Comparison of ENCODE assay signal across 8 mouse cellular contexts in genomic region chr7:4502421-4503090, GRCm38 (mm10). TPM values are rescaled to one million over a fixed set of nuclear protein-coding genes. Genes with fewer than 3 reads are reported as not detected.
A peak's percentile ranks its signal among the peaks of the same experiment; 100 is the strongest.
DNase-seq lines count a peak whose midpoint lies in the region; ATAC-seq lines count a peak whose summit lies in the region.

No protein-coding gene starts in this region.

- H3K27ac ChIP-seq in hindbrain, embryonic 13.5 days = peak overlapping the region; percentile 92; the same call in 1 of the 2 replicates
- no peak overlapping the region for H3K27ac ChIP-seq in midbrain, embryonic 14.5 days (replicated peaks; ENCODE audit: low read depth, low read length)

- intact Hi-C loops in left cerebral cortex, postnatal 14 days (cut with DNase I) = no loop called here

- peak overlapping the region; percentile 89 for H3K4me2 ChIP-seq in hindbrain, embryonic 13.5 days
- H3K4me2 ChIP-seq in midbrain, embryonic 14.5 days (ENCODE audit: low read length) = peak overlapping the region; percentile 93

- no peaks in the 10 kb centered on the region for H3K27me3 ChIP-seq in megakaryocyte, embryonic 14.5 days (replicated peaks)
- H3K27me3 ChIP-seq in hindbrain, embryonic 13.5 days = no peaks in the 10 kb centered on the region
- no peaks in the 10 kb centered on the region for H3K27me3 ChIP-seq in midbrain, embryonic 14.5 days (ENCODE audit: control insufficient read depth, insufficient read depth, low read length)

- peaks cover 26% of the 10 kb centered on the region for H3K36me3 ChIP-seq in megakaryocyte, embryonic 14.5 days (replicated peaks; ENCODE audit: low read length)
- H3K36me3 ChIP-seq in hindbrain, embryonic 13.5 days = peaks cover under 1% of the 10 kb centered on the region; the same call in 1 of the 2 replicates
- no peaks in the 10 kb centered on the region for H3K36me3 ChIP-seq in midbrain, embryonic 14.5 days (ENCODE audit: control insufficient read depth, insufficient read depth, low read length)

- H3K4me1 ChIP-seq in megakaryocyte, embryonic 14.5 days = peaks cover 82% of the 10 kb centered on the region
- H3K4me1 ChIP-seq in hindbrain, embryonic 13.5 days (replicated peaks) = peaks cover 37% of the 10 kb centered on the region
- peaks cover 32% of the 10 kb centered on the region for H3K4me1 ChIP-seq in midbrain, embryonic 14.5 days (ENCODE audit: control insufficient read depth, insufficient read depth, low read length)

- no peak for ATAC-seq in megakaryocyte, adult 5-6 weeks (ENCODE audit: poor library complexity, severe bottlenecking)
- peak; percentile 8; the same call in 1 of the 2 replicates for ATAC-seq in hindbrain, embryonic 13.5 days (ENCODE audit: low FRiP score)
- peak; percentile 22; the same call in 1 of the 2 replicates for ATAC-seq in midbrain, embryonic 14.5 days (ENCODE audit: low FRiP score, low TSS enrichment)
- ATAC-seq in megakaryocyte-erythroid progenitor cell, adult 5-6 weeks (replicated peaks; ENCODE audit: low FRiP score, low TSS enrichment, poor library complexity, severe bottlenecking) = no peak

- peak overlapping the region; percentile 100 for H3K4me3 ChIP-seq in megakaryocyte, embryonic 14.5 days (replicated peaks)
- peak overlapping the region; percentile 88 for H3K4me3 ChIP-seq in hindbrain, embryonic 13.5 days
- H3K4me3 ChIP-seq in midbrain, embryonic 14.5 days (replicated peaks; ENCODE audit: low read depth, low read length) = peak overlapping the region; percentile 81

- 14% methylated on average over 14 of the region's 14 CpGs for WGBS in hindbrain, embryonic 13.5 days
- WGBS in midbrain, embryonic 14.5 days = 12% methylated on average over 14 of the region's 14 CpGs

- no peaks in the 10 kb centered on the region for H3K9me3 ChIP-seq in megakaryocyte, embryonic 14.5 days
- no peaks in the 10 kb centered on the region for H3K9me3 ChIP-seq in hindbrain, embryonic 13.5 days
- no peaks in the 10 kb centered on the region for H3K9me3 ChIP-seq in midbrain, embryonic 14.5 days (ENCODE audit: control insufficient read depth, low read length)

- peak overlapping the region; percentile 94 for H3K9ac ChIP-seq in hindbrain, embryonic 13.5 days
- peak overlapping the region; percentile 96; the same call in 1 of the 2 replicates for H3K9ac ChIP-seq in midbrain, embryonic 14.5 days (replicated peaks; ENCODE audit: low read length)

- DNase-seq in T-cell, adult 2 months (ENCODE audit: low spot score) = peak; percentile 25
- DNase-seq in embryo, embryonic 10.5 days (ENCODE audit: low spot score) = peak; percentile 81
- DNase-seq in left cerebral cortex, postnatal 14 days (ENCODE audit: low spot score in 2 of 2) = peak; percentile 70
- DNase-seq in midbrain, embryonic 14.5 days = peak; percentile 68

RNA-seq across cellular contexts. Expression of gene Ppp1r12c, which starts 1.1 kb away (rescaled TPM):
- polyA plus RNA-seq in megakaryocyte, embryonic 14.5 days (2012; ENCODE audit: insufficient read depth, low replicate concordance) = 267 and 1,249 TPM in 2 replicates
- 106 and 134 TPM in 2 replicates for total RNA-seq in megakaryocyte, adult 5-6 weeks (2015)
- total RNA-seq in megakaryocyte, adult 5-6 weeks (2017) = 146 and 169 TPM in 2 replicates
- 39.6 and 49.7 TPM in 2 replicates for polyA plus RNA-seq in hindbrain, embryonic 13.5 days (2015; fragmentation: Nextera tagmentation; extraction: Ambion mirVana)
- total RNA-seq in left cerebral cortex, postnatal 14 days (2021) = 100 to 1,000 TPM; 117 to 128 TPM
- 46.2 and 50.7 TPM in 2 replicates for polyA plus RNA-seq in midbrain, embryonic 14.5 days (2014; fragmentation: Nextera tagmentation; extraction: Ambion mirVana)
- 118 and 125 TPM in 2 replicates for total RNA-seq in megakaryocyte-erythroid progenitor cell, adult 5-6 weeks (2014; fragmentation: Nextera tagmentation)
- total RNA-seq in megakaryocyte-erythroid progenitor cell, adult 5-6 weeks (2017) = 85.0 and 96.2 TPM in 2 replicates

RNA-seq across cellular contexts. Expression of gene Tnnt1, which starts 13.6 kb away (rescaled TPM):
- 38.2 TPM in 1 of 2 replicates, not detected in the other for polyA plus RNA-seq in megakaryocyte, embryonic 14.5 days (2012; ENCODE audit: insufficient read depth, low replicate concordance)
- 2.6 and 5.8 TPM in 2 replicates for total RNA-seq in megakaryocyte, adult 5-6 weeks (2015)
- 8.6 and 13.4 TPM in 2 replicates for total RNA-seq in megakaryocyte, adult 5-6 weeks (2017)
- polyA plus RNA-seq in hindbrain, embryonic 13.5 days (2015; fragmentation: Nextera tagmentation; extraction: Ambion mirVana) = 7.4 and 7.5 TPM in 2 replicates
- total RNA-seq in left cerebral cortex, postnatal 14 days (2021) = 1 to 10 TPM; 2.7 to 4.3 TPM
- polyA plus RNA-seq in midbrain, embryonic 14.5 days (2014; fragmentation: Nextera tagmentation; extraction: Ambion mirVana) = 2.6 and 2.7 TPM in 2 replicates
- 1.4 TPM in 1 of 2 replicates, not detected in the other for total RNA-seq in megakaryocyte-erythroid progenitor cell, adult 5-6 weeks (2014; fragmentation: Nextera tagmentation)
- total RNA-seq in megakaryocyte-erythroid progenitor cell, adult 5-6 weeks (2017) = 0.95 and 3.0 TPM in 2 replicates

RNA-seq across cellular contexts. Expression of gene Tnni3, which starts 21.5 kb away (rescaled TPM):
- 3.9 TPM in 1 of 2 replicates, not detected in the other for polyA plus RNA-seq in megakaryocyte, embryonic 14.5 days (2012; ENCODE audit: insufficient read depth, low replicate concordance)
- total RNA-seq in megakaryocyte, adult 5-6 weeks (2015) = 5.1 and 8.8 TPM in 2 replicates
- total RNA-seq in megakaryocyte, adult 5-6 weeks (2017) = 1.7 TPM in 1 of 2 replicates, not detected in the other
- polyA plus RNA-seq in hindbrain, embryonic 13.5 days (2015; fragmentation: Nextera tagmentation; extraction: Ambion mirVana) = 3.8 and 3.9 TPM in 2 replicates
- total RNA-seq in left cerebral cortex, postnatal 14 days (2021) = under 1 TPM in 1 of 2 experiments, not detected in 1; 0.55 TPM
- polyA plus RNA-seq in midbrain, embryonic 14.5 days (2014; fragmentation: Nextera tagmentation; extraction: Ambion mirVana) = 1.5 and 2.0 TPM in 2 replicates
- total RNA-seq in megakaryocyte-erythroid progenitor cell, adult 5-6 weeks (2014; fragmentation: Nextera tagmentation) = 2.1 and 10.2 TPM in 2 replicates
- total RNA-seq in megakaryocyte-erythroid progenitor cell, adult 5-6 weeks (2017) = 2.4 TPM in 1 of 2 replicates, not detected in the other

RNA-seq across cellular contexts. Expression of gene Dnaaf3, which starts 29.7 kb away (rescaled TPM):
- 1.3 and 5.0 TPM in 2 replicates for polyA plus RNA-seq in megakaryocyte, embryonic 14.5 days (2012; ENCODE audit: insufficient read depth, low replicate concordance)
- 1.3 TPM in 2 replicates for total RNA-seq in megakaryocyte, adult 5-6 weeks (2015)
- total RNA-seq in megakaryocyte, adult 5-6 weeks (2017) = 1.0 TPM in 2 replicates
- 2.0 and 2.8 TPM in 2 replicates for polyA plus RNA-seq in hindbrain, embryonic 13.5 days (2015; fragmentation: Nextera tagmentation; extraction: Ambion mirVana)
- total RNA-seq in left cerebral cortex, postnatal 14 days (2021) = under 1 TPM; 0.31 to 0.34 TPM
- polyA plus RNA-seq in midbrain, embryonic 14.5 days (2014; fragmentation: Nextera tagmentation; extraction: Ambion mirVana) = 0.58 and 1.4 TPM in 2 replicates
- total RNA-seq in megakaryocyte-erythroid progenitor cell, adult 5-6 weeks (2014; fragmentation: Nextera tagmentation) = 1.6 and 2.8 TPM in 2 replicates
- 0.23 TPM in 1 of 2 replicates, not detected in the other for total RNA-seq in megakaryocyte-erythroid progenitor cell, adult 5-6 weeks (2017)

RNA-seq across cellular contexts. Expression of gene Eps8l1, which starts 42.1 kb away (rescaled TPM):
- not detected in 2 replicates for polyA plus RNA-seq in megakaryocyte, embryonic 14.5 days (2012; ENCODE audit: insufficient read depth, low replicate concordance)
- total RNA-seq in megakaryocyte, adult 5-6 weeks (2015) = 1.4 and 5.3 TPM in 2 replicates
- total RNA-seq in megakaryocyte, adult 5-6 weeks (2017) = 4.5 and 5.1 TPM in 2 replicates
- 9.3 and 10.6 TPM in 2 replicates for polyA plus RNA-seq in hindbrain, embryonic 13.5 days (2015; fragmentation: Nextera tagmentation; extraction: Ambion mirVana)
- 1 to 10 TPM; 3.3 to 5.1 TPM for total RNA-seq in left cerebral cortex, postnatal 14 days (2021)
- 6.9 and 9.1 TPM in 2 replicates for polyA plus RNA-seq in midbrain, embryonic 14.5 days (2014; fragmentation: Nextera tagmentation; extraction: Ambion mirVana)
- total RNA-seq in megakaryocyte-erythroid progenitor cell, adult 5-6 weeks (2014; fragmentation: Nextera tagmentation) = 4.8 and 6.7 TPM in 2 replicates
- total RNA-seq in megakaryocyte-erythroid progenitor cell, adult 5-6 weeks (2017) = 0.89 and 5.0 TPM in 2 replicates

Comparison
In these comparisons a context has a peak if more than half of its experiments do, and no peak if none do; other contexts are left out.
1. ATAC-seq: peak in hindbrain, embryonic 13.5 days (single experiment) and midbrain, embryonic 14.5 days (single experiment); none in megakaryocyte, adult 5-6 weeks (single experiment) and megakaryocyte-erythroid progenitor cell, adult 5-6 weeks (single experiment).
2. DNase-seq: peak in every context shown above with its lines; median percentile 81 in embryo, embryonic 10.5 days; 70 in left cerebral cortex, postnatal 14 days; 68 in midbrain, embryonic 14.5 days; 25 in T-cell, adult 2 months.
3. Peak in every context shown above with its lines, with median percentiles within 50 percentile points of each other: H3K4me3 ChIP-seq.